Mouse (Mus musculus) heart, postnatal 36 days (tissue): ENCODE data around the gene Tubb4b. TPM values are rescaled to one million over a fixed set of nuclear protein-coding genes. Genes with fewer than 3 reads are reported as not detected.

Experiments
- DNase-seq, 2 experiments: peaks; one replicate each; pipeline ENCODE4 v3.0.0; 2021 to 2022
- intact Hi-C: fragments of 180-260 bp; cut with DNase I; formaldehyde crosslinking; loops from one replicate; pipeline ENCODE4 v1.15.1; 2025
- total RNA-seq, 2 experiments: library from RNA; stranded (reverse); gene quantifications; 2 replicates each; pipeline ENCODE4 v1.2.3; 2021

The Tubb4b gene
- total RNA-seq, 2 experiments from 2014 or later = 240 to 254 TPM

GRCm38 (mm10) chr2:25195211-25196156 is 29.0 kb downstream of the Tubb4b start:
- DNase-seq = peak; percentile 67 to 70
- intact Hi-C loops = loop anchor here (2.0 to 5.0 kb wide), 3 partner anchors 77 to 205 kb away; partner anchors contain the start of genes Anapc2, Man1b1 and Ssna1

- intact Hi-C loops = loop anchor here (2.0 to 5.0 kb wide), 3 partner anchors 78 to 206 kb away; partner anchors contain the start of genes Anapc2, Man1b1 and Ssna1
- DNase-seq = peak; percentile 26 to 32
Measured at GRCm38 (mm10) chr2:25194486-25195171, 29.9 kb downstream of the Tubb4b start.

- intact Hi-C loops = loop anchor here (2.0 kb wide), 1 partner anchor 207 kb away; no protein-coding TSS in a partner anchor
- DNase-seq = no peak
Measured at GRCm38 (mm10) chr2:25194006-25194405, 30.5 kb downstream of the Tubb4b start.

- intact Hi-C loops = loop anchor here (1.0 kb wide), 2 partner anchors 35 to 62 kb away; partner anchors contain the start of gene Tmem203
- peak; percentile 82 to 87 for DNase-seq
Measured at GRCm38 (mm10) chr2:25193330-25193770, 31.2 kb downstream of the Tubb4b start.

- intact Hi-C loops = loop anchor here (2.0 kb wide), 1 partner anchor 89 kb away; no protein-coding TSS in a partner anchor
- DNase-seq = no peak
Measured at GRCm38 (mm10) chr2:25187841-25188240, 36.7 kb downstream of the Tubb4b start.

GRCm38 (mm10) chr2:25186575-25186930 is 37.9 kb downstream of the Tubb4b start:
- DNase-seq = no peak
- intact Hi-C loops = loop anchor here (1.0 to 2.0 kb wide), 2 partner anchors 59 to 88 kb away; no protein-coding TSS in a partner anchor

- intact Hi-C loops = loop anchor here (1.0 to 2.0 kb wide), 2 partner anchors 59 to 87 kb away; no protein-coding TSS in a partner anchor
- DNase-seq = peak in 1 of 2 experiments; percentile 60
Measured at GRCm38 (mm10) chr2:25185625-25186574, 38.6 kb downstream of the Tubb4b start.

GRCm38 (mm10) chr2:25184496-25184895 is 40.0 kb downstream of the Tubb4b start:
- intact Hi-C loops = loop anchor here (5.0 kb wide), 1 partner anchor 42 kb away; no protein-coding TSS in a partner anchor

GRCm38 (mm10) chr2:25183336-25183735 is 41.2 kb downstream of the Tubb4b start:
- intact Hi-C loops = loop anchor here (5.0 kb wide), 1 partner anchor 41 kb away; no protein-coding TSS in a partner anchor
- DNase-seq = no peak

More at GRCm38 (mm10) chr2:25184496-25184895, 40.0 kb downstream of the Tubb4b start:
- DNase-seq = no peak

GRCm38 (mm10) chr2:25182664-25183063 is 41.8 kb downstream of the Tubb4b start:
- DNase-seq = no peak
- intact Hi-C loops = loop anchor here (5.0 kb wide), 1 partner anchor 40 kb away; no protein-coding TSS in a partner anchor

- intact Hi-C loops = loop anchor here (5.0 kb wide), 1 partner anchor 40 kb away; no protein-coding TSS in a partner anchor
- DNase-seq = no peak
Measured at GRCm38 (mm10) chr2:25181891-25182397, 42.6 kb downstream of the Tubb4b start.

GRCm38 (mm10) chr2:25180973-25181890 is 43.3 kb downstream of the Tubb4b start:
- DNase-seq = peak in 1 of 2 experiments; percentile 53
- intact Hi-C loops = loop anchor here (5.0 kb wide), 1 partner anchor 39 kb away; no protein-coding TSS in a partner anchor

- DNase-seq = peak; percentile 88 to 92
- intact Hi-C loops = loop anchor here (5.0 kb wide), 1 partner anchor 38 kb away; no protein-coding TSS in a partner anchor
Measured at GRCm38 (mm10) chr2:25180478-25180903, 44.0 kb downstream of the Tubb4b start, which contains the start of gene Nrarp. TSS of gene Nrarp (plus strand) at chr2:25180758.

GRCm38 (mm10) chr2:25179566-25180217 is 44.8 kb downstream of the Tubb4b start:
- intact Hi-C loops = loop anchor here (5.0 kb wide), 1 partner anchor 37 kb away; no protein-coding TSS in a partner anchor
- DNase-seq = no peak

GRCm38 (mm10) chr2:25178285-25178972 is 46.1 kb downstream of the Tubb4b start:
- DNase-seq = no peak
- intact Hi-C loops = no loop called here

- no peak for DNase-seq
Measured at GRCm38 (mm10) chr2:25177685-25178084, 46.8 kb downstream of the Tubb4b start.

More at GRCm38 (mm10) chr2:25177685-25178084, 46.8 kb downstream of the Tubb4b start:
- intact Hi-C loops = loop anchor here (1.0 kb wide), 1 partner anchor 14 kb away; no protein-coding TSS in a partner anchor
